Mouse (Mus musculus) ovary, postnatal 14 days (tissue): ENCODE measurements around the gene Fcgr2b.

Experiments used
- DNase-seq: peaks from one replicate; pipeline ENCODE4 v3.0.0; 2022; ENCODE audit warnings: low spot score

Fcgr2b gene

GRCm38 (mm10) chr1:170926941-170927340 lies 49.4 kb downstream of the Fcgr2b start:
- DNase-seq = no peak

- DNase-seq = no peak
Observed at GRCm38 (mm10) chr1:170924485-170924884, 51.9 kb downstream of the Fcgr2b start.

- DNase-seq = no peak
Observed at GRCm38 (mm10) chr1:170919308-170919707, 57.0 kb downstream of the Fcgr2b start.

- no peak for DNase-seq
Observed at GRCm38 (mm10) chr1:170915657-170916056, 60.7 kb downstream of the Fcgr2b start.

- no peak for DNase-seq
Observed at GRCm38 (mm10) chr1:170912891-170913615, 63.3 kb downstream of the Fcgr2b start, which contains the start of gene Fcrlb. Gene Fcrlb (minus strand): TSS chr1:170912941.

GRCm38 (mm10) chr1:170911907-170912660 lies 64.3 kb downstream of the Fcgr2b start:
- no peak for DNase-seq
